Mouse (Mus musculus): ENCODE data around the gene Tnfsf9. TPM values are rescaled to one million over a fixed set of nuclear protein-coding genes. Genes with fewer than 3 reads are reported as not detected.

Tnfsf9 gene
- polyA plus RNA-seq, 1 experiment from 2014 or later, result 9.3 TPM

DNA sequence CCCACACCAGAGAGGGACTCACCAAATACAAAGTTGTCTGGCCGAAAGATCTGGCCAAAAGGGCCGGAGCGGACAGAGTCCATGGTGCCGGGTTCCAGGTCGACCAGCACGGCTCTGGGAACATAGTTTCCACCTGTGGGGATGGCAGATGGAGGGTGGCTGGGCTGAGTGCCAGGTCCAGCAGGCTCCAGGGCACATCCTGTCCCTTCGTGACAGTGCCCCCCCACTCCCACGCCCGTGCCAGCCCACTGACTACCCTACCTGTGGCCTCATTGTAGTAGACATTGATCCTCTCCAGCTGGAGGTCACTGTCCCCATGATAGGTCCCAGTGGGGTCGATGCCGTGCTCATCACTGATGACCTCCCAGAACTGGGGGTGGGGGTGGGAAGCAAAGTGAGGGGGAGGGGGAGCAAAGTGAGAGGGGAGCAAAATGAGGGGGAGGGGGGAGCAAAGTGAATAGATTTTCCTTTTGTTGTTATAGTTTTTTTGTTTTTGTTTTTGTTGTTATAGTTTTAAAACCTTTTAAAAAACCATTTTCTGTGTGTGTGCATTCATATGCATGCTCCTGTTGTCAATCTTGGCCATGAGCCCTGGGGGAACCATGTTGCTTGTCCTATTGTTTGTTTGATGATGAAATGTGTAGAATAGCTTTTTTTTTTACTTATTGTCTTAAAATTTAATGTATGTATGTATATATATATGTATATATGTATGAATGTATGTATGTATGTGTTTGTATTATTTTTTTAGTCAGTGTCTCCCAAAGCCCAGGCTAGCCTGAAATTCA, 19.0 kb upstream of the Tnfsf9 start:
- H3K4me3 ChIP-seq (ENCODE audit: low read depth, low read length), result no peak overlapping the region
- ATAC-seq (ENCODE audit: insufficient number of reproducible peaks, low FRiP score, low TSS enrichment, low read depth), result no peak
- 89% methylated on average over 11 of the region's 11 CpGs for WGBS

DNA sequence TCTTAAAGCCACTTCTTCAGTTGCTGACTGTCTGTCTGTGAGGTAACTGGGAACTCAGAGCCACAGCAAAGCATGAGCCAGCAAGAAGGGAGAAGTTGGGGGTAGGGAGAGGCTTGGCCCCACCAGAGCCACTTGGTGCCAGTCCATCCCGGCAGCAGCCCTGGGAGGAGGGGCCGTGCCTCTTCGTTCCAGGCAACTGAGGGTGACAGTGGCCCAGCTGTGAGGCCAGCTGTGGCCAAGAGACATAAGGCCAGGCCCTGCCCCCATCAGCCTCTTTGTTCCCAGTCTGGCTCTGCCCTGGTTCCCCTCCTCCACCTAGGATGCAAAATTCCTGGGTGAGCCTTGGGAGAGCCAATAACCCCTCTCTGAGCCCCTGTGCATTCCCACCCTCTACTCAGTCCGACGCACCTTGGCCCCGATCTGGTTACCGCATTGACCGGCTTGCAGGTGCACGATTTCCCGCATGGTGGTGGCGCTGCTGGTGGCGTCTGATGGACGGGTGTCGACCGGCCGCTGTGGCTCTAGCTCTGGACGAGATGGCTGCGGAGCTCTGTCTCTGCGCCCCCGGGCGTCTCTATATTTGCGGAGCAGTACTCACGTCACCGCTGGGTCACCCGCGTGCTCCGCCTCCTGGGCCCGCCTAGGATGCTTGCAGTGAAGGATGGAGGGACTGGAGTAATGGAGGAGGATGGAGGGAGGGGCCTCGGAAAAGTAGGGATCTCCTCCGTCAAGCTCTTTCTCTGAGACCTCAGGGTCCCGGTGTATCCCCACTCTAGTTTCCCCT, 17.9 kb upstream of the Tnfsf9 start, which contains the start of gene Tubb4a:
Gene Tubb4a, minus strand, starts transcription at position 734 of the 784 bp plus-strand sequence.
- Histone ChIP-seq H3K27ac (replicated peaks; ENCODE audit: low read depth, low read length) (no peak within 1 kb of the TSS), H3K4me1 (ENCODE audit: control insufficient read depth, insufficient read depth, low read length) (0 out of 2 replicates have a peak, but pooled peaks cover 2% of the 10 kb centered on the region), H3K27me3 (ENCODE audit: control insufficient read depth, insufficient read depth, low read length) (peaks cover 19% of the 10 kb centered on the region), H3K9me3 (ENCODE audit: control insufficient read depth, low read length) (no peaks in the 10 kb centered on the region), H3K36me3 (ENCODE audit: control insufficient read depth, insufficient read depth, low read length) (no peaks in the 10 kb centered on the region), H3K9ac (ENCODE audit: low read length) (peak within 1 kb of the TSS; percentile 47), H3K4me2 (ENCODE audit: low read depth, severe bottlenecking) (peak within 1 kb of the TSS; percentile 51), H3K4me3 (ENCODE audit: low read depth, low read length) (peak within 1 kb of the TSS; percentile 24)
- peak; percentile 42 for DNase-seq (ENCODE audit: low spot score)
- 2% methylated on average over 31 of the region's 31 CpGs for WGBS
- no peak; the same call in 1 of the 2 replicates for ATAC-seq (ENCODE audit: insufficient number of reproducible peaks, low FRiP score, low TSS enrichment, low read depth)

More for the DNA sequence above, 19.0 kb upstream of the Tnfsf9 start:
- Histone ChIP-seq H3K27me3 (ENCODE audit: control insufficient read depth, insufficient read depth, low read length) (peaks cover 19% of the 10 kb centered on the region), H3K36me3 (ENCODE audit: control insufficient read depth, insufficient read depth, low read length) (no peaks in the 10 kb centered on the region), H3K4me1 (ENCODE audit: control insufficient read depth, insufficient read depth, low read length) (0 out of 2 replicates have a peak, but pooled peaks cover 2% of the 10 kb centered on the region), H3K4me2 (ENCODE audit: low read depth, severe bottlenecking) (no peak overlapping the region), H3K9me3 (ENCODE audit: control insufficient read depth, low read length) (no peaks in the 10 kb centered on the region), H3K9ac (ENCODE audit: low read length) (no peak overlapping the region), H3K27ac (replicated peaks; ENCODE audit: low read depth, low read length) (no peak overlapping the region)
- DNase-seq (ENCODE audit: low spot score), result no peak

DNA sequence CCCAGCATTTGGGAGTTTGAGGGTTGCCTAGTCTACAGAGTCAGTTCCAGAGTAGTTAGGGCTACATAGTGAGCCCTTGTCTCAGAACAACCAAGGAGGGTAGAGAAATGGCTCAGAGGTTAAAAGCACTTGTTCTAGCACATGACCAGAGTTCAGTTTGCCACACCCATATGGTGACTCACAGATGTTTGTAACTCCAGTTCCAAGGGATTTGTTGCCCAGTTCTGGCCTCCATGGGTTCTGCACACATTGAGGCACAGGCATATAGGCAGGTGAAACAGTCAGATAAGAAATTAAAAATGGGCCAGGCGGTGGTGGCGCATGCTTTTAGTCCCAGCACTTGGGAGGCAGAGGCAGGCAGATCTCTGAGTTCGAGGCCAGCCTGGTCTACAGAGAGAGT, 10.9 kb upstream of the Tnfsf9 start:
- DNase-seq (ENCODE audit: low spot score) (no peak), ATAC-seq (ENCODE audit: insufficient number of reproducible peaks, low FRiP score, low TSS enrichment, low read depth) (no peak)
- Histone ChIP-seq H3K9me3 (ENCODE audit: control insufficient read depth, low read length) (no peaks in the 10 kb centered on the region), H3K27me3 (ENCODE audit: control insufficient read depth, insufficient read depth, low read length) (0 out of 2 replicates have a peak, but pooled peaks cover 2% of the 10 kb centered on the region), H3K27ac (replicated peaks; ENCODE audit: low read depth, low read length) (no peak overlapping the region), H3K4me2 (ENCODE audit: low read depth, severe bottlenecking) (no peak overlapping the region), H3K4me1 (ENCODE audit: control insufficient read depth, insufficient read depth, low read length) (no peaks in the 10 kb centered on the region), H3K36me3 (ENCODE audit: control insufficient read depth, insufficient read depth, low read length) (no peaks in the 10 kb centered on the region), H3K9ac (ENCODE audit: low read length) (no peak overlapping the region), H3K4me3 (ENCODE audit: low read depth, low read length) (no peak overlapping the region)
- WGBS, result 90% methylated on average over 3 of the region's 3 CpGs

DNA sequence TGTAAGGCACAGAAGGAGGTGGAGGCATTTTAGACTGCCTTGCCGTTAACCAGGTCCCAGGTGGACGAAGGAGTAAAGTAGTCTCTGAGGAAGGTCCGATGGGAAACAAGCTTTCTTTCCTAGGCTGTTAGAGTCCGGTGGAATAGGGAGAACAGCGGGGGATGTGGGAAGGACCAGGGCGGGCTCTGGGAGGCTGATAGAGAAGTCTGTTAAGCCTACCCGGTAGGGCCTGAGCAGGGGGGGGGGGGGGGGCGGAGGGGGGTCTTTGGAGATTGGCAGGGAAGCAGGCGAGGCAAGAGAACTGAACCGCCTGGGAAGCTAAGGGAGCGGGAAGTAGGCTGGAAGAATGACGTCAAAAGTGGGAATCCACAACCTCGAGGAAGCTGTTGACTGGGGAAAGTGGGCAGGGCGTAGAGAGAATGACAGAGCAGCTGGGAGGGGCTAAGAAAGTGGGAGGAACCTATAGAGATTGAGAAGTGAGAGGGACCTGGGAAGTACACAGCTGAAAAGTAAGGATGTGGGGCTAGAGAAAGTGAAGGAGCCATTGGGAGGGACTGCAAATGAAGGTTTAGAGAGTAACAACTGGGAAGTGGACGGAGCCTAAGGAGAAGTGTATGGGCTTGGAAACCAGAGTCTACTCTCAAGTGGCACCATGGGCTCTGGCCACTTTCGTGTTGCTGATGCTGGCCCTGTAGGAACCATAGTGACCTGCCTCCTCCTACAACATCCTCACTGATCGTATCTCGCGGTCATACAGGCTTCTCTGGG, 9.1 kb upstream of the Tnfsf9 start:
- Histone ChIP-seq H3K9me3 (ENCODE audit: control insufficient read depth, low read length) (no peaks in the 10 kb centered on the region), H3K4me3 (ENCODE audit: low read depth, low read length) (no peak overlapping the region), H3K27ac (replicated peaks; ENCODE audit: low read depth, low read length) (no peak overlapping the region), H3K4me1 (ENCODE audit: control insufficient read depth, insufficient read depth, low read length) (no peaks in the 10 kb centered on the region), H3K36me3 (ENCODE audit: control insufficient read depth, insufficient read depth, low read length) (no peaks in the 10 kb centered on the region), H3K9ac (ENCODE audit: low read length) (no peak overlapping the region), H3K27me3 (ENCODE audit: control insufficient read depth, insufficient read depth, low read length) (0 out of 2 replicates have a peak, but pooled peaks cover 2% of the 10 kb centered on the region), H3K4me2 (ENCODE audit: low read depth, severe bottlenecking) (peak overlapping the region; percentile 21)
- WGBS, result 3% methylated on average over 18 of the region's 19 CpGs
- peak; percentile 69; the same call in 1 of the 2 replicates for ATAC-seq (ENCODE audit: insufficient number of reproducible peaks, low FRiP score, low TSS enrichment, low read depth)
- peak; percentile 43 for DNase-seq (ENCODE audit: low spot score)

DNA sequence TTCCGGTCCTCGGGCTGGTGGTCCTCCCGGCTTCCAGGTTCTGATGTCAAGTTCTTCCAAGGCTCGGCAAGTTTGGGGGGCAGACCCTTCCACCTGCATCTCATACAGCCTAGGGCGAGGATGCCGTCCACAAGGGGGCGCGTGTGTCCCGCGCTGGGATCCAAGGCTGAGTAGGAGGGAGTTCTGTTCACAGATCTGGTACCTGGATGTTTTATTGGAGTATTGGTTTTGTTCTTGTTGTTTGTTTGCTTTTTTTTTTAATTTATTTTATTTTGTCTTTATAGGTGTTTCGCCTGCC, 8.6 kb upstream of the Tnfsf9 start:
- Histone ChIP-seq H3K9me3 (ENCODE audit: control insufficient read depth, low read length) (no peaks in the 10 kb centered on the region), H3K4me1 (ENCODE audit: control insufficient read depth, insufficient read depth, low read length) (no peaks in the 10 kb centered on the region), H3K36me3 (ENCODE audit: control insufficient read depth, insufficient read depth, low read length) (no peaks in the 10 kb centered on the region), H3K27me3 (ENCODE audit: control insufficient read depth, insufficient read depth, low read length) (0 out of 2 replicates have a peak, but pooled peaks cover 2% of the 10 kb centered on the region), H3K4me2 (ENCODE audit: low read depth, severe bottlenecking) (peak overlapping the region; percentile 21), H3K9ac (ENCODE audit: low read length) (no peak overlapping the region), H3K4me3 (ENCODE audit: low read depth, low read length) (no peak overlapping the region), H3K27ac (replicated peaks; ENCODE audit: low read depth, low read length) (no peak overlapping the region)
- ATAC-seq (ENCODE audit: insufficient number of reproducible peaks, low FRiP score, low TSS enrichment, low read depth) (peak; percentile 82), DNase-seq (ENCODE audit: low spot score) (peak; percentile 89)
- 1% methylated on average over 11 of the region's 11 CpGs for WGBS

DNA sequence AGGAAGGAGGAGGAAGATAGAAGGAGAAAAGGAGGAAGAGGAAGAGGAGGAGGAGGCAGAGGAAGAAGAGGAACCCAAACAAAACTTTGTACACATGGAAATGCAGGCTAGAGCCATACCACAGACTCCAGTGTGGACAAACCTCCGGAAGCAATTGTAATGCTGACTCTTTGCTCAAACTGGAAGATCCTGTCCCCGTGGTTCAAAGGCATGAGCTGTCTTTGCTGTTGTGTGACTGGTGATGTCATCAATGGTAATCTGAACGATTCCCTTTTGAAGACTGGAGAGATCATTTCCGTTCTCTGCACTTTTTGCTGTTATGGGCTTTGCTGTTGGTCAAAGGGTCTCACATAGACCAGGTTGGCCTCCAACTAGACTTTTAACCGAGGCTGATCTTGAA, 6.8 kb upstream of the Tnfsf9 start:
- H3K27ac ChIP-seq (replicated peaks; ENCODE audit: low read depth, low read length), result no peak overlapping the region
- 0 out of 2 replicates have a peak, but pooled peaks cover 2% of the 10 kb centered on the region for H3K27me3 ChIP-seq (ENCODE audit: control insufficient read depth, insufficient read depth, low read length)
- H3K4me3 ChIP-seq (ENCODE audit: low read depth, low read length), result no peak overlapping the region
- 79% methylated on average over 5 of the region's 5 CpGs for WGBS
- H3K4me2 ChIP-seq (ENCODE audit: low read depth, severe bottlenecking), result no peak overlapping the region
- no peaks in the 10 kb centered on the region for H3K4me1 ChIP-seq (ENCODE audit: control insufficient read depth, insufficient read depth, low read length)
- H3K9ac ChIP-seq (ENCODE audit: low read length), result no peak overlapping the region
- no peaks in the 10 kb centered on the region for H3K9me3 ChIP-seq (ENCODE audit: control insufficient read depth, low read length)
- no peak for DNase-seq (ENCODE audit: low spot score)
- no peaks in the 10 kb centered on the region for H3K36me3 ChIP-seq (ENCODE audit: control insufficient read depth, insufficient read depth, low read length)
- ATAC-seq (ENCODE audit: insufficient number of reproducible peaks, low FRiP score, low TSS enrichment, low read depth), result no peak

DNA sequence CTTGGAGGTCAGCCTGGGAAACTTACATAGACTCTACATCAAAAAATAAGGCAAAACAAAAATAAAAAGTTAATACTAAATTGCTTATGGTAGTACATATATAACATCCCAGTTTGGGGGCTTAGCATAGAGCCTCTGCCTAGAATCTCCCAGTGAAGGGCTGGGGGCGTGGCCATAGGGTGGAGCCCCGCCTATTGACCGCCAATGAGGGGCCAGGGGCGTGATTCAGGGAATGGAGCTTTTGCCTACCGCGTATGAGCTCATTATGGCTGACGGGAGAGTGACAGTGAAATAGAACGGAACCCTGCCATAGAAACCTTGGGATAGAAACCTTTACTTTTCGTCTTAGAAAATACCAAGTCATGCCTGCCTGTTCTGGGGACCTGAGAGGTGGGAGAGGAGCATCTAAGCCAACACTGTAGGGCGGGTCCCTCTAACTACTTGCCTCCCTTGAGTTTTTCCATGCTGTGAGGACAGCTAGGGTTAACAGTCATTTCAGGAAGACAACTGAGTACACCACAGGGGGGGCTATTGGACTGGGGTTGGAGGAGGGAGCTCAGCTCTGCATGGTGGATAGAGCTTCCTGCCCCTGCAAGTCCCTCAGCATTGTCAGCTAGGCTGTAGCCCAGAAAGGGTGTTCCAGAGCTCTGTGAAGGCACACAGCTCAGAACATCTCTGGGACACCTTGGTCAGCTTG, 5.3 kb upstream of the Tnfsf9 start:
- H3K4me2 ChIP-seq (ENCODE audit: low read depth, severe bottlenecking), result no peak overlapping the region
- 0 out of 2 replicates have a peak, but pooled peaks cover 2% of the 10 kb centered on the region for H3K4me1 ChIP-seq (ENCODE audit: control insufficient read depth, insufficient read depth, low read length)
- H3K9ac ChIP-seq (ENCODE audit: low read length), result no peak overlapping the region
- no peak overlapping the region for H3K27ac ChIP-seq (replicated peaks; ENCODE audit: low read depth, low read length)
- H3K27me3 ChIP-seq (ENCODE audit: control insufficient read depth, insufficient read depth, low read length), result 0 out of 2 replicates have a peak, but pooled peaks cover 2% of the 10 kb centered on the region
- no peaks in the 10 kb centered on the region for H3K36me3 ChIP-seq (ENCODE audit: control insufficient read depth, insufficient read depth, low read length)
- 4% methylated on average over 10 of the region's 10 CpGs for WGBS
- H3K9me3 ChIP-seq (ENCODE audit: control insufficient read depth, low read length), result no peaks in the 10 kb centered on the region
- DNase-seq (ENCODE audit: low spot score) (peak; percentile 33), ATAC-seq (ENCODE audit: insufficient number of reproducible peaks, low FRiP score, low TSS enrichment, low read depth) (no peak)
- H3K4me3 ChIP-seq (ENCODE audit: low read depth, low read length), result no peak overlapping the region
